Mouse (Mus musculus): ENCODE results near the gene Nemf. TPM values are rescaled to one million over a fixed set of nuclear protein-coding genes. Genes with fewer than 3 reads are reported as not detected.
"Not testable (repeated sequence)": the region's sequence is repeated elsewhere in the genome, so short reads cannot be mapped to it uniquely, and the experiment has no call there.

Nemf gene
- total RNA-seq (2021), result 10 to 100 TPM; 43.5 to 54.5 TPM
- long read RNA-seq, full-length matches to known transcripts, result 43 of 52 reads
- long read RNA-seq, partial matches to known transcripts, result 3 of 52 reads
- long read RNA-seq, other reads (novel, unspliced or antisense), result 6 of 52 reads

DNA sequence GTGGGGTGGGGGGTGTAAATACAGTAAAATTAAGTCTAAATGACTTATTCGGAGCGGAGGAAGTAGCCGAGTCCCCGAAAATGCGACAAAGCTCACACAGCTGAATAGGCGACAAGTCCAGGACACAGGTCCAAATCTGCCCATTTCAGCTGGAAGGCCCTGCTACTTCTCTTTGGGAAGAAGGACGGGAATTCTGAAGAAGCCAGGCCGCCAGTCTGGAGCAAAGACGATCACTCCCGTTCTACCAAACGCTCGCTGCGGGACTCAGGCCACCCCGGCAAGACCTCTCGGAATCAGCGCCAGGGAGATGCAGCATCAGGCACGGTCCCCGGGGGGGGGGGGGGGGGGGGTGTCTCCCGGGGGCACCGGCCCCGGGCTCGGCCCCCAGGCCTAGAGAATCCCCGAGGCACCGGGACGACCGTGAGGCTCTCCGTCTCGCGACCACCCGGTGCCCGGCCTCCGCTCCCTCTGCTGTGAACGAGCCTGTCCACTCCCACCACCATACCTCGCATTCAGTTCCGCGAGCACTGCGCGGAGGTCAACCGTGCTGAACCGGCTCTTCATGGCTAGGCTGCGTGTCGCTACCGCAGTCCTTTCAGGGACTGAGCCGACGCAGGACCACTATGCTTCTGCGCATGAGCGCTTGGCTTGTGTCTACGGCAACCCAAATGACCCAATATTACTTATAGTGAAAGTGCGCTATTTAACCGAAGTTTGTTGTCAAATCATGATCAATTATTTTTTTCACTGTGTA, at the start of gene Nemf:
Gene Nemf (minus strand): TSS at position 620 of the 754 bp plus-strand sequence.
- peak; percentile 85 to 96 for DNase-seq (ENCODE audit: low spot score in 2 of 2)

DNA sequence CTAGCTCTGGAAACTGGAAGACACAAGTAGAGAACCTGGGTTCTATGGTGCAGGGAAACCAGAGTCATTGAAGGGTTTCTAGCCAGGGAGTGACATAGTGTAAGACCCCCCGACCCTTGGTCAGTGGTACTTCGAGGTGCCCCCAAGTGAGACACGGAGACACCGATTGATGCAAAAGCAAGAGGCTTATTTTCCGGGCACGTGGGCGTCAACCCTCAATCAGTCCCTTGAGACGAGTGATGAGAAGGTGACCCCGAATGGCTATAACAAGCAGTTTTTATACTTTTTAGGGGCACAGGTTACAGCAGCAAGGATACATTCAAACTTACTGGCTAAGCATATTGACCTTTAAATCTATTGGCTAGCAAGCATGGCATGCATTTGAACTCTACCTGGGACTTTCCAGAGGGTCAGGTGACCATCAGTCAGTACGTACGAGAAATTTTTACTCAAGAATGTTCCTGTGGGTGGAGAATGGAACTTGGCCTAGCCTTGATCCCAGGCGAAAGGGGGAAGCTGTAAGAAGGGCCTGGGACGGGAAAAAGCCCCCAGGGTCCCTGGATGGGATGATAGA, 45.7 kb upstream of the Nemf start:
- no peak for DNase-seq (ENCODE audit: low spot score in 2 of 2)

DNA sequence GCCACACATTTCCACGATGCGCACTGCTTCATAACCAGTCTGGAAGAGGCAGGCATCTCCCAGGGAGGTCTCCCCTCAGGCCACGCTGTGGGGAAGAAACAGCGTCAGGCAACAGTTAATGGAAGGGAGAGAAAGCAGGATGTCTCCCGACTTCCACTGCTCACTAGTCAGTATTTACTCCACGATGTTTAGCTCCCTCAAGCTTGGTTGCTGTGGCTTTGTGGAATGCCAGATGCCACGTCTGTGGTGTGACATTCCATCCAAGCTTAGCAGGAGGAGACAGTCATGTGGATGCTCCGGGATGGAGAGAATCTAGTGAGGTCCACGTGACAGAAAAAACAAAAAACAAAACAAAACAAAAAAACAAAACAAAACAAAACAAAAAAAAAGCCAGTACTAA, 45.1 kb upstream of the Nemf start:
- no peak for DNase-seq (ENCODE audit: low spot score in 2 of 2)

DNA sequence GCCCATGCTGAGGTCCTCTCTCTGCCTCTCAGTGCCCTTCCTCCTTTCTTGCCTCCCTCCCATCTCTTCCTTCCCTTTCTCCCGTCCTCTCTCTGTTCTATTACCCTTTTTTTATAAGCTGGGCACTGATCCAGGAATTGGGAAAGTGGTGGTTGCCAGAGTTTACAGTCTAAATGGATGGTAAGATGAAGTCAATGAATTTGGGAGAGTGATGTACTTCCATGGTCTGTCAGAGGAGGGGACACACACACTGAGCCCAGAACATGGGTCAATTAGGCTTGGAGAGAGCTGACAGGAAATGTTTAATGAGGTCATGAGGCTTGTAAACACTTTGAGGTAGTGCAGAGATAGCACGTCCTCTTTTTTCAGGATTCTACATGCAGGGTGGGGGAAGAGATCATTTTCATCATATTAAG, 43.9 kb upstream of the Nemf start:
- no peak for DNase-seq (ENCODE audit: low spot score in 2 of 2)

DNA sequence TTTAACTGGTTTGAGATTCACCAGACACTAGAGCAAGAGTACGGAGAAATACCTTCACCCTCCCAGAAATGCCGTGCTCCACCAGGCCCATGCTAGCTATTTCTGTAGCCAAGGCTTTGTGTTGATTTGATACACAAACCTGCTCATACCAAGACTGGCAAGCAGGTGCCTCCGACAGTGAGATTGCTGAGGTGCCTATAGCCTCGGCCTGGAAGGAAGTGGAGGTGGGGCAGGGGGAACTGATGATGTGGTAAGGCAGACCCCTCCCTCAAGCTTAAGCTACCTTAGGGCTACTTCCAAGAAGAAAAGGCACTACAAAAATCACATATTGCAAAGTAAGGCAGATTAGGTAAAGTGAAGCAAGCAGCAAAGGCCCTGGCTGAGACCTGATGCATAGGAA, 43.4 kb upstream of the Nemf start:
- DNase-seq (ENCODE audit: low spot score in 2 of 2), result no peak

DNA sequence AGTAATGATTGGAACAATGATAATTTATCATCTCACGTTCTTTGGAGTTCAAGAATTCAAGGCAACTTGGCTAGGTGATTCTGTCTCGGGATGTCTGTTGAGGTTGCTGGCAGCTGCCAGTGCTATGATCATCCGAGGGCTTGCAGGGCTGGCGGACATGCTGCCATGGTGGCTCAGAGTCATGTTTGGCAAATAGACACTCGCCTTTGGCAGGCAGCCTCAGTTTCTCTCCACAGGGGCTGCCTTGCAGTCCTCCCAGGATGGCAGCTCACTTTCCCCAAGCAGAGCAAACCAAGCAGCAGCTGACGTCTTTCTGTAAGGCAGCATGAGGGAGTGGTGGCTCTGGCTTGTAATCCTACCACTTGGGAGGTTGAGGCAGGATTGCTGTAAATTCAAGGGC, 37.5 kb upstream of the Nemf start:
- DNase-seq (ENCODE audit: low spot score in 2 of 2), result no peak

DNA sequence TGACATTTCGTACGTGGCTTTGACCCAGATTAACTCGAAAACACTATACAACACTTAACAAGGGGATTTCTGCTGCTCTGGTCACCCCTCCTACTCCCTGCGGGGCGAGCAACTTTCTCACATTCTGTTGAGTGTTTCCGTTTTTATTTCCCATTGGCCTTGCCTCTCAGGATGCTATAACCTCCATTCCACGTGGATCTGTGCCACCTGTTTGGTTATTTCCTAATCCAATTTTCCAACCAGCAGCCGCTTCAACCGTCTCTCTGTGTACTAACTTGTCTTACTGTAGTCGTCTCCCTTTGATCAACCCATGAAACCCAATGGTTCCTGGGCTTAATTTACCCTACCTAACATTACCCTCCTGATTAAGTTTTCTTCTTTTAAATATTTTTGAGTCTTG, 36.1 kb upstream of the Nemf start:
- DNase-seq (ENCODE audit: low spot score in 2 of 2), result no peak

DNA sequence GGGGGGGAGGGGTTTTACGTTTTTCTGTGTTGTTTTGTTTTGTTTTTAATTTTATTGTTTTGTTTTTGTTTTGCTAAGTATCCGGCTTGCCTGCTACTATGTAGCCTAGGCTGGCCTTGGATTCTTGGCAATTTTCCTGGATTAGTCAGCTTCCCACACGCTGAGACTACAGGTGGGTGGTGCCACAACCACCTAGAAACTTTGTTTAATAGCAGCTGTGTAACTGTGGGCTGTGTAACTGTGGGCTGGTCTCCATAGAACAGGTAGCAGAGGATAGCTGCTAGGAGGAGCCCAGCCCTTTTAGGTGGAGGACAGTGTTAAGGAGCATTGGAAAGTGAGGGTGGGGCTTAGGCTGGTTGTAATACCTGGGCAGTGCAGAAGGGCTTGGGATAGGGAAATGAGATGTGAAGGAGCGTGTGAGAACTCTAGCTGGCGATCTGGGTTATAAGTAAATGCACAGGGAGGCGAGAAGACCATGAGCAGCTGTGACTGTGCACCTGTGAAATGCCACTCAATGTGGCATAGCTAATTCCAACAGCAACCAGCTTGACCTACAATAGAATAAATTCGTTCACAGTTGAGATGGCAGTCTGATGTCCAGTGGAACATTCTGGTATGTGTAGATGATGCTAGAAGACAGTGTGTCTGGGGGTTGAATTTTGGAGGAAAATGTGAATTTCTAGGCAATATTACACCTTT, 33.2 kb upstream of the Nemf start:
- DNase-seq (ENCODE audit: low spot score in 2 of 2), result no peak

DNA sequence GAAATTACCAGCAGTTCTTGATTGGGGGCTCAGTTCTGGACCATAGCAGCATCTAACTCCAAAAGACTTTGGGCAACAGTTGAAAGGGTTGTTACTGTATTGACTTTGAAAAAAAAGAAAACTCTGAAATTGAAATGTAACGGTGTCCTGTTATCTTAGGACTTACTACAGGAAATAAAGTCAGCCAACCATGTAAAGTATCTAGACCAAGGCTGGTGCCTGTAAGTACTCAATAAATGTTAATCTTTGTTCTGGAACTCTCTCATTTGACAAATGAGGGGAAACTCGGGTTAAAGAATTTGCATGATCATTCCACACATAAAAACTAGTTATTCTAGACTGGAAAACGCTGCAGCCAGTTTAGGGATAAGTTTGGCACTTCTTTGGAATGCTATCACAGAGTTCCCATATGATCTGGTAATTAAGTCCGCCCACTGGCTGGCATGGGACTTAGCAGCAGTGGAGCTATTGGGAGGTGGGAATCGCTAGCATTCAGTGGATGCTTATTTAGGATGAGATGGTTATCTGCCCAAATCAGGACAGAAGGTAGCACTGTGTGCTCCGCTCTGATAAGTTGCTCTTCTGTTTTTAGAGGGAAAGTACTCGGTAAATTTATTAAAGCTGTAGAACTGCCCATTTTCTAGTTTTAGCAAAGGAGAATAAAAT, 32.4 kb upstream of the Nemf start:
- peak; percentile 27 to 64 for DNase-seq (ENCODE audit: low spot score in 2 of 2)

DNA sequence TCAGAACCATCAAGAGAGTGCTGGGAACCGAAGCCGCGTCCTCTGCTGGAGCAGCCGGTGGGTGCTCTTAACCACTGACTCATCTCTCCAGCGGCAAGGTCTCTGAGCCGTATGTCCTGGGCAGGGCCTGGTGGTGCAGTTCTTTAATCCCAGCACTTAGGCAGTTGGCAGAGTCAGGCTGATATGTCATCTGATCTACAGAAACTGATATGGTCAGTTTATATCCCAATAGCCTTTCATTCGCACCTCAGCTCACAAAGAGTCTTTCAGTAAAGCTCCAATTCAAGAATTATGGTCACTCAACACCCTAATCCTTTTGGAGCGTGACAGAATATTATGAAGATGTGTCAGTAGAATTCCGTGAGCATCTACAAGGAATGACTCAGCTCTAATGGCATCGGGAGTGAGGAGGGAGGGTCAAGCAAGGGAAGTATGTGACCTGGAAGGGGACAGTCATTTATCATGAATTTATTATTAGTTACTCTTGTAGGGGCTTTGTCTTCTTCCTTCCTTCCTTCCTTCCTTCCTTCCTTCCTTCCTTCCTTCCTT, 31.4 kb upstream of the Nemf start:
- DNase-seq (ENCODE audit: low spot score in 2 of 2), result no peak

DNA sequence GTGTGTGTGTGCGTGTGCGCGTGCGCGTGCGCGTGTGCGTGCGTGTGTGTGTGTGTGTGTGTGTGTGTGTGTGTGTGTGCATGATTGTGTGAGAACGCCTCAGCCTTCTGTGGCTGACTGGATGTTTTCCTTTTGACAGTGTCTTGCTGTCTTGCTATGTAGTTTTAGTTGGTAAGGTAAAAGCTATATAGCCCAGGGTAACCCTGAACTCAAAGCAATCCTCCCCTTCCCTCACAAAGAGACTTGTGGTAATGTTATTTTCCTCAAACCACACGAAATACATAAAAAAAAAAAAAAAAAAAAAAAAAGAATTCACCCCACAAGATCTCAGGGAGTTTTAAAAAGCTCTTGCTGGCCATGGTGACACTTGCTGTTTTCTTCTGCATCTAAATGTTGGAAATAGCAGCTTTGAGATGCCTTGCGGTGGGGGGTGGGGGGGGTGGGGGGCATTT, 29.3 kb upstream of the Nemf start:
- not testable (repeated sequence) for DNase-seq (ENCODE audit: low spot score in 2 of 2)

DNA sequence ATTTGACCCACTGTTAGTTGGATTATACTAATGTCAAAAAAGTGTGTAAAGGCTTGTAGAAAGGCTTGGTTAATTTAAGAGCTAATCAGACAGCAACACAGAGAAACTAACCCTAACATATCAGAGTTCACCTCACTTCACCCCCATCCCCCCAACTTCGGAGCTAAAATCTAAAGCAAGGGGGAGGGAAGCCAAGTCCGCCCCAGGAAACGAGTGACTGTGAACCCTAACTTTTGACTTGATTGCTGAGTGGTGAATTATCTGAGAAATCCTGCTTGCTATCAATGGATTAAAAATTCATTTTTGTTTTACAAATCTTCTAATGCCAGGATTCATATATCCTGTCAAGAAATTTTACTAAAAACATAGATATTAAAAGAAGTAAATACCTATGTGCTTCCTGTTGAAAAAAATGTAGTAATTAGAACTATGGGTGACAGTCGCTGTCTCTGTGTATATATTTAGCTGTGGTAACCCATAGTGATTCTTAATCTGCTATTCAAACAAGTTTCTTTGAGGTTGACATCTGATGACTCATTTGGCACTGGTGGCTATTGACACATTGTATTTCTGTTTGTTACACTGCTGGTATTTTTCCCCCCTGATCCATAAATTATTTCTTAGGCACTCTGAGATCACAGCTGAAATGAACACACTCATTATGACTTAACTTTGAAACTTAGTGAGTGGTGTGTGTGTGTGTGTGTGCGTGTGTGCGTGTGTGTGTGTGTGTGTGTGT, 28.7 kb upstream of the Nemf start:
- DNase-seq (ENCODE audit: low spot score in 2 of 2), result no peak

DNA sequence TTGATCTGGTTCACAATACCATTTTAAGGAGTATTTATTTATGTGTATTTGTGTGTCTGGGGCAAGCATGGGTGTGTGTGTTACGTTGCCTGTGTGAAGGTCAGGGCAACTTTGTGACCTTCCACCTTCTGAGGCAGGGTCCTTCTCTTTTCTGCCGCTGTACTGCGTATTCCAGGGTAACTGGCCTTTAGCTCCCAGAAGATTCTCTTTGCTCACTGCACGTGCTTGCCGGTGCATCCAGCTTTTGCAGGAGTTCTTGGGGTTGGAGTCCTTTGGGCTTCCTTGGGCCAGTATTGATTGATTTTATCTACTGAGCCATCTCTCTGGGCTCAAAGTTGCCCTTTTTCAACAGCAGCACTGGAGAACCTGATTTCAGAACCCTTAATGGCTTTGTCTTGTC, 27.6 kb upstream of the Nemf start:
- no peak for DNase-seq (ENCODE audit: low spot score in 2 of 2)

DNA sequence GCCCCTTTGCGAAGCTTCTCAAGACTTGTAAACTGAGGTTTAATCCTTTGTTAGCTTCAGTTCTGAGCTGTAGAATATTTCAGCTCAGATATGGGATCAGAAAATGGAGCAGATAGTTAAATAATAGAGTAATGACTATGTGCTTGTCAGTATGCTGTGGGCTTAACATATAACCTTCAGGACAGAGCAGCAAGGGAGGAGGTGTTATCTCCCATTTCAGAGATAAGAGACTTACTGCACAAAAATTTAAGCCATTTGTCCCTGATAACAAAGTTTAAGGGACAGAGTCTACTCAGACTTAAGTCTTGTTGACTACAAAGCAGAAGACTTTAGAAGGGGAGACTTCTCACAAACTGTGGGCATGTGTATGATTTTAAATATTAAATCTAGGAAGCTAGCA, 25.9 kb upstream of the Nemf start:
- DNase-seq (ENCODE audit: low spot score in 2 of 2), result no peak

DNA sequence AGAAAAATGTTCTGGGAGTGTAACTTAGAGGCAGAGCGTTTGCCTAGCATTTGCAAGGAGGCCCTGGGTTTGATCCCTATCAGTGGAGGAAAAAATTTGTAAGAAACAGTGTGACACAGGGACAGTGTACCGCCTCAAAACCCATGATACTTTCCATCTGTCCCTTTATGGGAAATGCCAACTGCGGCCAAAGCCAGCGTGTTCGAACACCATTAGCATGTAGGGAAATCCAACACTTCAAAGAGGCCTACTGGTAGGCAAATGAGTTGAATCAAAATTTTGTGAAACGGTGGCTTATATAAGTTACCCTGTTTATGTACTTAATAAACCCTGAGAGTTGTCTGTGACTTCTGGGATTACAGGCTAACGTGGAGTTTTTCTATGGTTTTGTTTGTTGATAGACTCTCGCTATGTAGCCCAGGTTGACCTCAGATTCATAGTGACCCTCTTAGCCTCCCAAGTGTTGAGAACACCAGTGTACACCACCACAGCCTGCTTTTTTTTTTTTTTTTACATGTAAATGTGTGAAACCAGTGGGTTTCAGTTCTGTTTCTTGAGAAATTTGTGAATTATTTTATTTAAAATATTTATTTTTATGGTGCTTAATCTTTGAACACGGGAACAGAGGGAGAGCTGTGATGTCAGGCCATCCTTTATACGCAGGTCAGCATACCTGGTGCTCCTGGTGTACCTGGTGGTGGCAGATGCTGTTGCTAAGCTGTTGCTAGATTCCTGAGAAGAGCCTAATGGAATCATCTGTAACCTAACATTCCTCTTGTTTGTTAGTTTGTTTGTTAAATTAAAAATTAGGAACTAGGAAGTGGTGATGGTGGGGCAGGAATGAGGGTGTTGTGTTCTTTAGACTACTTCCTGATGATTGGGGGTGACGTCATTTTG, 21.8 kb upstream of the Nemf start:
- DNase-seq (ENCODE audit: low spot score in 2 of 2), result no peak

DNA sequence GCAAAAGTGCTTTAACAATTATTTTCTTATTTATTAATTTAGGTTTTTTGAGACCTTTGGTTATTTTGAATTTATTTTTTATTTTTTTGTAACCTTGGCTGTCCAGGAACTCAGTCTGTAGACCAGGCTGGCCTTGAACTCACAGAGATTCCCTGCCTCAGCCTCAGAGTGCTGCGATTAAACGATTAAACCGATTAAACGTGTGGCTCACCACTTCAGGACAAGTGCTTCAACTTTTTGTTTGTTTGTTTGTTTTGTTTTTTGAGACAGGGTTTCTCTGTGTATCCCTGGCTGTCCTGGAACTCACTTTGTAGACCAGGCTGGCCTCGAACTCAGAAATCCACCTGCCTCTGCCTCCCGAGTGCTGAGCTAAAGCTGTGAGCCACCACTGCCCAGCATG, 20.7 kb upstream of the Nemf start:
- DNase-seq (ENCODE audit: low spot score in 2 of 2), result not testable (repeated sequence)

DNA sequence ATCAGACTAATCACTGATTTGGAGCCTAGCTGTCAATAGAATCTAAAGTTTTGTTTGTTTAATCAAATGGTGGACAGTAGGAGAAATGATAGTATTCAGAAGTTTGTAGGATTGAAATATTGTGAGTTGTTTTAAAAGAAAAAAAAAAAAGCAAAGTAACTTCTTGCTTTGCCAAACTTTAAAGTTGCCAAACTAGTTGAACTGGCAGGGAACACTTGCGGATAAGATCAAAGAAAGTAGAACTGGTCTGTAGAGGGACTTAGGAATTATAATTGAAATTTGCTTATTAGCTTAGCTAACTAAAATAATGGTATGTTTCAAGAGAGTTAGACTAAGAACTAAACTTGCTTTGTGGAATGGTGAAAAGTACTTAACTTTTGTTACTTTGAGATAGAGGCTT, 20.2 kb upstream of the Nemf start:
- DNase-seq (ENCODE audit: low spot score in 2 of 2), result no peak

DNA sequence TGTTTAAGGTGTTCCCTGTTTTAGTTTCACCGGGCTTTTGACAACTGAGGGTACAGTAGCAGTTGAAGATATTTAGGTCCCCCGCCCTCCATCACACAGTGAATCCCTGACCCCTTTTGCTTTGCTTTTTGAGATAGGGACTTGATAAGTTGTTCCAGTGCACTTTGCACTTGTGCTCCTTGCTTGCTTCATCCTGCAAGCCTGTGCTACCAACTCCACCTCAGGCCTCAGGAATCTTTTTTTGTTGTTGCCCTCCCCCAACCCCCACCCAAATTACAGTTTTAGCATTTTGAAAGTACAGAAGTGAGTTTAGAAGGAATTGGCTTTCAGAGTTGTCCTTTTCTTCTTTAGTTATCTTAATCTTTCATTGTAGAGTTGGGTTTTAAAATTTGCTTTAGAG, 19.2 kb upstream of the Nemf start:
- no peak for DNase-seq (ENCODE audit: low spot score in 2 of 2)
